Mouse (Mus musculus): ENCODE results near the gene Arhgdig.
"Not testable (repeated sequence)": the region's sequence is repeated elsewhere in the genome, so short reads cannot be mapped to it uniquely, and the experiment has no call there.

Arhgdig gene

GRCm38 (mm10) chr17:26204766-26205165 is 2.8 kb downstream of the Arhgdig start:
- DNase-seq (ENCODE audit: low spot score in 2 of 2), result no peak

GRCm38 (mm10) chr17:26203321-26203811 is 4.2 kb downstream of the Arhgdig start:
- peak; percentile 58 to 69 for DNase-seq (ENCODE audit: low spot score in 2 of 2)

GRCm38 (mm10) chr17:26202737-26203136 is 4.8 kb downstream of the Arhgdig start, which contains the start of gene Rgs11:
Rgs11 (plus strand) TSS chr17:26202951.
- DNase-seq (ENCODE audit: low spot score in 2 of 2), result peak in 1 of 2 experiments; percentile 36

- DNase-seq (ENCODE audit: low spot score in 2 of 2), result no peak
Observed at GRCm38 (mm10) chr17:26201998-26202397, 5.6 kb downstream of the Arhgdig start.

- DNase-seq (ENCODE audit: low spot score in 2 of 2), result no peak
Observed at GRCm38 (mm10) chr17:26200831-26201705, 6.5 kb downstream of the Arhgdig start.

GRCm38 (mm10) chr17:26198892-26199291 is 8.7 kb downstream of the Arhgdig start, which contains the start of gene Pdia2:
Pdia2 (minus strand) TSS chr17:26199087.
- no peak for DNase-seq (ENCODE audit: low spot score in 2 of 2)

GRCm38 (mm10) chr17:26192481-26193190 is 14.9 kb downstream of the Arhgdig start:
- no peak for DNase-seq (ENCODE audit: low spot score in 2 of 2)

DNA sequence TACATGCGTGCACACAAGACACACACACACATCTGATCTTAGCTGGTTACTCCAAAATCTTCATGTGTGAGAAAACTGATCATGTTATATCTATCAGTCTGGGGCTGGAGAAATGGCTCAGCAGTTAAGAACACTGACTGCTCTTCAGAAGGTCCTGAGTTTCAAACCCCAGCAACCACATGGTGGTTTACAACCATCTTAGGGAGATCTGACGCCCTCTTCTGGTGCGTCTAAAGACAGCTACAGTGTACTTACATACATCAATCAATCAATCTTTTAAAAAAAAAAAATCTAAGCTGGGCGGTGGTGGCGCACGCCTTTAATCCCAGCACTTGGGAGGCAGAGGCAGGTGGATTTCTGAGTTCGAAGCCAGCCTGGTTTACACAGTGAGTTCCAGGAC is 16.1 kb downstream of the Arhgdig start:
- DNase-seq (ENCODE audit: low spot score in 2 of 2), result not testable (repeated sequence)

- DNase-seq (ENCODE audit: low spot score in 2 of 2), result no peak
Observed at GRCm38 (mm10) chr17:26188091-26188805, 19.3 kb downstream of the Arhgdig start.

DNA sequence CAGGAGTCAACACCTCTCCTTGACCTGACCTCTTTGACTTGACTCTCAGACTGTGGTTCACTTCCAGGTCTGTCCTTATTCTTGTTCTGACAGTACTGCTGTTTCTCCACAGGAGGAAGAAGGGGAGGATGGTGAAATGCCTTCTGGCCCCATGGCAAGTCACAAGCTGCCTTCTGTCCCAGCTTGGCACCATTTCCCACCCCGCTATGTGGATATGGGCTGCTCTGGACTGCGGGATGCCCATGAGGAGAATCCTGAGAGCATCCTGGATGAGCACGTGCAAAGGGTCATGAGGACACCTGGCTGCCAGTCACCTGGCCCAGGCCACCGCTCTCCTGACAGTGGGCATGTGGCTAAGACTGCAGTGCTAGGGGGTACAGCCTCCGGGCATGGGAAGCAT is 20.0 kb downstream of the Arhgdig start:
- DNase-seq (ENCODE audit: low spot score in 2 of 2), result no peak

- no peak for DNase-seq (ENCODE audit: low spot score in 2 of 2)
Observed at GRCm38 (mm10) chr17:26181179-26181578, 26.4 kb downstream of the Arhgdig start.

DNA sequence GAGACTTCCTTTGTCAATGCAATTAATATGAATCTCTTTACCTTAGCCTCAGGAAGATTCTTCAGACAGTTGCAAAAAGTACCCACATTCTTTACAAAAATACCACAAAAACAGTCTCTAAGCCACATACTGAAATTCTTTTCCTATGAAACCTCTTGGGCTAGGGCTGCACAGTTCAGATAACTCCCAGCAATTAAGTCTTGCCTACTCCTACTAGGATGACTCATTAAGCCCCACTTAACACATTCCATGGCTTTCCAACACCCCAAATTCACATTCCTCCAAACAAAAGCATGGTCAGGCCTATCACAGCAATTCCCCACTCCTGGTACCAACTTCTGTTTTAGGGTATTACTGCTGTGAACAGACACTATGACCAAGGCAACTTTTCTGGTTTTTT is 29.0 kb downstream of the Arhgdig start:
- DNase-seq (ENCODE audit: low spot score in 2 of 2), result no peak

GRCm38 (mm10) chr17:26175248-26175647 is 32.3 kb downstream of the Arhgdig start:
- not testable (repeated sequence) for DNase-seq (ENCODE audit: low spot score in 2 of 2)

DNA sequence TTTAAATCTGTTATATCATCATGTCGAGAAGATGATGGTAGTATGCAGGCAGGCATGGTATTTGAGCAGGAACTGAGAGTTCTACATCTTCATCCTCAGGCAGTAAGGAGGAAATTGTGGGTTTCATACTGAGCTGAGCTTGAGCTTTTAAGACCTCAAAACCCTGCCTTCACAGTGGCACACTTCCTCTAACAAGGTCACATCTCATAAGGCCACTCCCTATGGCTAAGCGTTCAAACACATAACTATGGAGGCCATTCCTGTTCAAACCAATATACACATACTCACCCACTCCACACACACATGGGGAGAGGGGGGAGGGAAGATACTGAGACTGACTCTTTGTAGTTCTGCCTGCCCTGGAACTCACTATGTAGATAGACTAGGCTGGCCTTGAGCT is 39.5 kb downstream of the Arhgdig start:
- DNase-seq (ENCODE audit: low spot score in 2 of 2), result no peak

DNA sequence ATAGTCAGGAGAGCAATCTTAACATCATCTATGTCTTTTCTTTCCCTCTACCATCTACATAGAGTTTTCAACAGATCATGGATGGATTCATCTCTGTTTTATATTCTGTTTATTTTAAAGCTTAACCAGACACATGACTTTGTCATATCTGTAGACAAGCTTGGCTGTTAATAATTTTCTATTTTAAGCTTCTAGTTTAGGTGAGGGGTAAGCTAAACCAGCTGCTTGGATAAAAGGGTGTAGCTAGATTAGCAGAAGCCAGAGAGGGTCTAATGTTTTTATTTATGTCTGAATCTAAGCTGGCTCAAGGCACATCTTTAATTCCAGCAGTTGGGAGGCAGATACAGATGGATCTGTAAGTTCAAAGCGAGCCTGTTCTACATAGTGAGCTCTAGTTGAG is 44.9 kb downstream of the Arhgdig start:
- DNase-seq (ENCODE audit: low spot score in 2 of 2), result no peak

- DNase-seq (ENCODE audit: low spot score in 2 of 2), result no peak
Observed at GRCm38 (mm10) chr17:26151886-26152630, 55.5 kb downstream of the Arhgdig start.
